Mouse (Mus musculus) gastrocnemius, postnatal 36 days (tissue): ENCODE data around the gene Armc9. TPM values are rescaled to one million over a fixed set of nuclear protein-coding genes. Genes with fewer than 3 reads are reported as not detected.

Source experiments
- DNase-seq, 2 experiments: peaks; one replicate each; pipeline ENCODE4 v3.0.0; 2022
- intact Hi-C: fragments of 180-260 bp; cut with DNase I; formaldehyde crosslinking; loops from one replicate; pipeline ENCODE4 v1.15.1; 2025
- total RNA-seq, 2 experiments: library from RNA; stranded (reverse); gene quantifications; 2 replicates each; pipeline ENCODE4 v1.2.3; 2021

Gene Armc9
- total RNA-seq, 2 experiments from 2014 or later = 1.7 to 1.9 TPM

GRCm38 (mm10) chr1:86215297-86215696 lies 60.7 kb downstream of the Armc9 start:
- DNase-seq = no peak
- intact Hi-C loops = no loop called here

- intact Hi-C loops = loop anchor here (2.0 kb wide), 1 partner anchor 122 kb away; no protein-coding TSS in a partner anchor
- no peak for DNase-seq
These were observed 61.8 kb downstream of the Armc9 start for GRCm38 (mm10) chr1:86216412-86216811.

- no peak for DNase-seq
- intact Hi-C loops = loop anchor here (2.0 kb wide), 1 partner anchor 121 kb away; no protein-coding TSS in a partner anchor
These were observed 63.4 kb downstream of the Armc9 start for GRCm38 (mm10) chr1:86217976-86218375.

- intact Hi-C loops = no loop called here
- DNase-seq = no peak
These were observed 70.6 kb downstream of the Armc9 start for GRCm38 (mm10) chr1:86225195-86225594.

- intact Hi-C loops = no loop called here
- DNase-seq = no peak
These were observed 74.1 kb downstream of the Armc9 start for GRCm38 (mm10) chr1:86228653-86229052.

- DNase-seq = no peak
- intact Hi-C loops = no loop called here
These were observed 74.7 kb downstream of the Armc9 start for GRCm38 (mm10) chr1:86229184-86229829.

GRCm38 (mm10) chr1:86232631-86233030 lies 78.1 kb downstream of the Armc9 start:
- no peak for DNase-seq
- intact Hi-C loops = no loop called here

- no peak for DNase-seq
- intact Hi-C loops = no loop called here
These were observed 79.2 kb downstream of the Armc9 start for GRCm38 (mm10) chr1:86233808-86234207.

- intact Hi-C loops = no loop called here
- no peak for DNase-seq
These were observed 80.5 kb downstream of the Armc9 start for GRCm38 (mm10) chr1:86235118-86235517.

GRCm38 (mm10) chr1:86236442-86236841 lies 81.9 kb downstream of the Armc9 start:
- intact Hi-C loops = no loop called here
- DNase-seq = no peak

- intact Hi-C loops = no loop called here
- no peak for DNase-seq
These were observed 84.4 kb downstream of the Armc9 start for GRCm38 (mm10) chr1:86239010-86239409.

- intact Hi-C loops = no loop called here
- DNase-seq = no peak
These were observed 85.3 kb downstream of the Armc9 start for GRCm38 (mm10) chr1:86239871-86240270.

- intact Hi-C loops = no loop called here
- no peak for DNase-seq
These were observed 86.4 kb downstream of the Armc9 start for GRCm38 (mm10) chr1:86240959-86241358.

- no peak for DNase-seq
- intact Hi-C loops = no loop called here
These were observed 88.9 kb downstream of the Armc9 start for GRCm38 (mm10) chr1:86243490-86243889.

GRCm38 (mm10) chr1:86245301-86246085 lies 90.9 kb downstream of the Armc9 start:
- no peak for DNase-seq
- intact Hi-C loops = no loop called here

- intact Hi-C loops = no loop called here
- no peak for DNase-seq
These were observed 98.8 kb downstream of the Armc9 start for GRCm38 (mm10) chr1:86253410-86253809.

GRCm38 (mm10) chr1:86256311-86256710 lies 101.7 kb downstream of the Armc9 start:
- intact Hi-C loops = no loop called here
- no peak for DNase-seq

- intact Hi-C loops = no loop called here
- DNase-seq = no peak
These were observed 102.6 kb downstream of the Armc9 start for GRCm38 (mm10) chr1:86257228-86257627.

GRCm38 (mm10) chr1:86258171-86258824 lies 103.7 kb downstream of the Armc9 start:
- DNase-seq = no peak

GRCm38 (mm10) chr1:86263564-86264339 lies 109.2 kb downstream of the Armc9 start:
- DNase-seq = no peak
- intact Hi-C loops = no loop called here

More at GRCm38 (mm10) chr1:86258171-86258824, 103.7 kb downstream of the Armc9 start:
- intact Hi-C loops = no loop called here

- intact Hi-C loops = no loop called here
- no peak for DNase-seq
These were observed 110.5 kb downstream of the Armc9 start for GRCm38 (mm10) chr1:86265060-86265459.
